In the genomic region with DNA sequence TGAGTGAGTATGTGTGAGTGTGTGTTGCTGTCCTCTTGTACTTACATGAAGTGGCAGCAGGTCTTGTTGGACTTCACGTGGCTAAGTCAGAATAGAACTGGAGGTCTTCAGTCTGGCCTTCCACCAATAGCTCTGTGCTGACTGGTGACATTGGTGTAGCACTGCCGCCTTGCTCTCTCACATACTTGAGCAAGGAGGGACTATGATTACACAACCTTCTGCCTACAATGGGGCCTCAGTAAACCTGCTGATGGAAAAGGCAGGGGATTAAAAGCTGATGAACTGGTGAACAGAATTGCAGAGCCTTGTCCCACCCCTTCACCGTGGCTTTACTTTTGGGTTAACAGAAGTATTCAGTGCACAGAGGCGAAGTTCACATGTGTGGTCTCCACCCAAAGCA, we compare ENCODE assay signal across 36 mouse cellular contexts. TPM values are rescaled to one million over a fixed set of nuclear protein-coding genes. Genes with fewer than 3 reads are reported as not detected.
DNase-seq lines count a peak whose midpoint lies in the region; ATAC-seq and TF ChIP-seq lines count a peak whose summit lies in the region.
"Had no signal": no experiment of that assay in that cellular context is flagged by ENCODE, and none has a peak within 500 bp of the region (broad histone marks: within the 10 kb centered on the region; RNA-seq: fewer than 3 reads in every experiment).

No protein-coding gene starts in this region.

- no peak overlapping the region for H3K27ac ChIP-seq in lung, postnatal 0 days (ENCODE audit: low read length)
- peak overlapping the region; percentile 40; the same call in 1 of the 2 replicates for H3K27ac ChIP-seq in intestine, embryonic 15.5 days
- peak overlapping the region; percentile 33; the same call in 1 of the 2 replicates for H3K27ac ChIP-seq in liver, embryonic 16.5 days (ENCODE audit: low read length)
- peak overlapping the region; percentile 88 for H3K27ac ChIP-seq in stomach, embryonic 16.5 days (ENCODE audit: low read length)
- H3K27ac ChIP-seq: embryonic facial prominence, embryonic 13.5 days; heart, embryonic 10.5 days; heart, embryonic 15.5 days; hindbrain, embryonic 12.5 days; hindbrain, postnatal 0 days; layer of hippocampus, adult 2 months; lung, embryonic 15.5 days; macrophage had no signal

- no peaks in the 10 kb centered on the region for H3K4me1 ChIP-seq in lung, postnatal 0 days (ENCODE audit: insufficient read depth, low read depth, low read length)
- no peaks in the 10 kb centered on the region for H3K4me1 ChIP-seq in lung, adult 2 months (ENCODE audit: control insufficient read depth, insufficient read depth, low read length)
- H3K4me1 ChIP-seq in intestine, embryonic 15.5 days (replicated peaks), result no peaks in the 10 kb centered on the region
- H3K4me1 ChIP-seq in liver, embryonic 16.5 days (ENCODE audit: control insufficient read depth, low read depth, low read length), result no peaks in the 10 kb centered on the region
- no peaks in the 10 kb centered on the region for H3K4me1 ChIP-seq in stomach, embryonic 16.5 days (ENCODE audit: control insufficient read depth, insufficient read depth, low read length)
- H3K4me1 ChIP-seq: embryonic facial prominence, embryonic 13.5 days; heart, embryonic 10.5 days; heart, embryonic 15.5 days; hindbrain, embryonic 12.5 days; lung, embryonic 15.5 days had no signal

- TF ChIP-seq POLR2A in lung, adult 2 months (IDR thresholded peaks at IDR 0.05; ENCODE audit: borderline replicate concordance, extremely low read depth, low read depth, low read length), result no peak

- peak; percentile 42 for DNase-seq in lung, postnatal 0 days (ENCODE audit: low spot score)
- DNase-seq in lung, adult 2 months, result no peak
- no peak for DNase-seq in frontal cortex, postnatal 36 days (ENCODE audit: low spot score in 2 of 2)
- DNase-seq in heart, postnatal 4 days, result no peak
- DNase-seq in kidney, adult 18-20 months, result no peak
- DNase-seq: adrenal gland, postnatal 36 days; B cell, adult 2 months; cerebellum, adult 18-20 months; cerebellum, postnatal 10 days; forebrain, postnatal 0 days; gastrocnemius, postnatal 10 days; kidney, adult 11 months; kidney, postnatal 36 days; left cerebral cortex, postnatal 4 days; midbrain, embryonic 14.5 days; retina, postnatal 1 day; right cerebral cortex, postnatal 14 days; thymus, postnatal 14 days had no signal

- no peak for TF ChIP-seq EP300 in lung, postnatal 0 days (IDR thresholded peaks at IDR 0.05)

- no peak overlapping the region for H3K4me3 ChIP-seq in lung, postnatal 0 days (ENCODE audit: low read depth, low read length)
- no peak overlapping the region for H3K4me3 ChIP-seq in lung, adult 2 months (replicated peaks; ENCODE audit: extremely low read depth, low read depth, low read length)
- no peak overlapping the region for H3K4me3 ChIP-seq in intestine, embryonic 15.5 days (replicated peaks)
- H3K4me3 ChIP-seq in liver, embryonic 16.5 days (ENCODE audit: low read depth, low read length), result no peak overlapping the region
- peak overlapping the region; percentile 13 for H3K4me3 ChIP-seq in stomach, embryonic 16.5 days (replicated peaks; ENCODE audit: low read length)
- H3K4me3 ChIP-seq: embryonic facial prominence, embryonic 13.5 days; heart, embryonic 10.5 days; heart, embryonic 15.5 days; hindbrain, embryonic 12.5 days; layer of hippocampus, adult 2 months; lung, embryonic 15.5 days had no signal

- H3K9ac ChIP-seq in lung, postnatal 0 days (replicated peaks; ENCODE audit: low read depth), result no peak overlapping the region
- no peak overlapping the region for H3K9ac ChIP-seq in intestine, embryonic 15.5 days
- no peak overlapping the region for H3K9ac ChIP-seq in liver, embryonic 16.5 days (ENCODE audit: low read depth, low read length)
- H3K9ac ChIP-seq in stomach, embryonic 16.5 days (ENCODE audit: low read length), result no peak overlapping the region
- H3K9ac ChIP-seq: embryonic facial prominence, embryonic 13.5 days; forebrain, postnatal 0 days; heart, embryonic 15.5 days; hindbrain, embryonic 12.5 days; lung, embryonic 15.5 days had no signal

- no peaks in the 10 kb centered on the region for H3K36me3 ChIP-seq in lung, postnatal 0 days (ENCODE audit: insufficient read depth, low read length)
- H3K36me3 ChIP-seq in intestine, embryonic 15.5 days, result no peaks in the 10 kb centered on the region
- H3K36me3 ChIP-seq in liver, embryonic 16.5 days (ENCODE audit: control insufficient read depth, insufficient read depth), result no peaks in the 10 kb centered on the region
- no peaks in the 10 kb centered on the region for H3K36me3 ChIP-seq in stomach, embryonic 16.5 days (ENCODE audit: control insufficient read depth, insufficient read depth, low read length)
- H3K36me3 ChIP-seq: embryonic facial prominence, embryonic 13.5 days; heart, embryonic 10.5 days; heart, embryonic 15.5 days; hindbrain, embryonic 12.5 days; lung, embryonic 15.5 days had no signal

- 62% methylated on average over 4 of the region's 4 CpGs for WGBS in lung, postnatal 0 days
- WGBS in lung, adult 2 months, result 67% methylated on average over 4 of the region's 4 CpGs
- WGBS in intestine, embryonic 15.5 days, result 78% methylated on average over 4 of the region's 4 CpGs
- WGBS in liver, embryonic 16.5 days (ENCODE audit: insufficient replicate concordance), result 54% methylated on average over 4 of the region's 4 CpGs
- WGBS in stomach, embryonic 16.5 days, result 65% methylated on average over 4 of the region's 4 CpGs

- H3K4me2 ChIP-seq in lung, postnatal 0 days (replicated peaks; ENCODE audit: low read depth, low read length), result no peak overlapping the region
- no peak overlapping the region for H3K4me2 ChIP-seq in intestine, embryonic 15.5 days (replicated peaks)
- H3K4me2 ChIP-seq in liver, embryonic 16.5 days (ENCODE audit: low read depth, low read length), result no peak overlapping the region
- H3K4me2 ChIP-seq in stomach, embryonic 16.5 days (ENCODE audit: low read depth, low read length), result 0 out of 2 replicates have a peak overlapping the region, but pooled peaks have one; percentile 5
- H3K4me2 ChIP-seq: embryonic facial prominence, embryonic 13.5 days; heart, embryonic 15.5 days; hindbrain, embryonic 12.5 days; lung, embryonic 15.5 days had no signal

- no peak for TF ChIP-seq CTCF in lung, postnatal 0 days (IDR thresholded peaks at IDR 0.05)
- TF ChIP-seq CTCF in lung, adult 2 months (IDR thresholded peaks at IDR 0.05; ENCODE audit: insufficient read depth, low read length), result no peak

- no peaks in the 10 kb centered on the region for H3K9me3 ChIP-seq in lung, postnatal 0 days (ENCODE audit: low read length)
- no peaks in the 10 kb centered on the region for H3K9me3 ChIP-seq in intestine, embryonic 15.5 days
- H3K9me3 ChIP-seq in liver, embryonic 16.5 days (replicated peaks; ENCODE audit: control insufficient read depth, low read length), result no peaks in the 10 kb centered on the region
- no peaks in the 10 kb centered on the region for H3K9me3 ChIP-seq in stomach, embryonic 16.5 days (replicated peaks; ENCODE audit: control insufficient read depth, low read length)
- H3K9me3 ChIP-seq: heart, embryonic 10.5 days; heart, embryonic 15.5 days; hindbrain, embryonic 12.5 days; lung, embryonic 15.5 days had no signal

- ATAC-seq in lung, postnatal 0 days, result peak; percentile 64; the same call in 1 of the 2 replicates
- peak; percentile 86 for ATAC-seq in intestine, embryonic 15.5 days
- peak; percentile 71 for ATAC-seq in liver, embryonic 16.5 days (ENCODE audit: low read depth)
- ATAC-seq in stomach, embryonic 16.5 days (ENCODE audit: insufficient read depth, low FRiP score), result peak; percentile 89
- ATAC-seq: forebrain, postnatal 0 days; hindbrain, postnatal 0 days had no signal

- no peaks in the 10 kb centered on the region for H3K27me3 ChIP-seq in lung, postnatal 0 days (replicated peaks; ENCODE audit: insufficient read depth, low read length)
- H3K27me3 ChIP-seq in intestine, embryonic 15.5 days (replicated peaks), result no peaks in the 10 kb centered on the region
- H3K27me3 ChIP-seq in liver, embryonic 16.5 days (ENCODE audit: control insufficient read depth, insufficient read depth, low read depth, low read length), result no peaks in the 10 kb centered on the region
- H3K27me3 ChIP-seq in stomach, embryonic 16.5 days (ENCODE audit: control insufficient read depth, insufficient read depth, low read length), result no peaks in the 10 kb centered on the region
- H3K27me3 ChIP-seq: embryonic facial prominence, embryonic 13.5 days; heart, embryonic 15.5 days; hindbrain, embryonic 12.5 days; lung, embryonic 15.5 days had no signal

RNA-seq across cellular contexts. Expression of a gene that starts 9.6 kb away (rescaled TPM):
- 0.16 and 0.24 TPM in 2 replicates for polyA plus RNA-seq in lung, postnatal 0 days (2015; fragmentation: Nextera tagmentation; extraction: Ambion mirVana)
- polyA plus RNA-seq in lung, adult 2 months (2012; rRNA removed), result 0.79 and 5.2 TPM in 2 replicates
- polyA plus RNA-seq in intestine, embryonic 15.5 days (2015; fragmentation: Nextera tagmentation; extraction: Ambion mirVana), result 38.1 and 38.3 TPM in 2 replicates
- 90.2 and 94.8 TPM in 2 replicates for polyA plus RNA-seq in liver, embryonic 16.5 days (2015; fragmentation: Nextera tagmentation; extraction: Ambion mirVana)
- 34.3 and 42.8 TPM in 2 replicates for polyA plus RNA-seq in stomach, embryonic 16.5 days (2015; fragmentation: Nextera tagmentation; extraction: Ambion mirVana)
- not detected for total RNA-seq in heart, postnatal 4 days (2021)
- total RNA-seq: adrenal gland, adult 18-20 months; common myeloid progenitor, adult 5-6 weeks; forebrain, postnatal 0 days; heart, postnatal 25 days; hindbrain, postnatal 0 days; layer of hippocampus, postnatal 14 days; left cerebral cortex, adult 8-10 months; left cerebral cortex, postnatal 4 days had no signal
- polyA plus RNA-seq: brain, embryonic 14.5 days; forebrain, embryonic 11.5 days; forebrain, postnatal 0 days; heart, embryonic 15.5 days; hindbrain, embryonic 12.5 days; macrophage; midbrain, embryonic 14.5 days had no signal

RNA-seq across cellular contexts. Expression of a gene that starts 18.6 kb away (rescaled TPM):
- polyA plus RNA-seq in lung, postnatal 0 days (2015; fragmentation: Nextera tagmentation; extraction: Ambion mirVana), result 3.1 and 3.4 TPM in 2 replicates
- polyA plus RNA-seq in lung, adult 2 months (2012; rRNA removed), result 3.8 and 12.5 TPM in 2 replicates
- 6.0 and 6.6 TPM in 2 replicates for polyA plus RNA-seq in intestine, embryonic 15.5 days (2015; fragmentation: Nextera tagmentation; extraction: Ambion mirVana)
- 3.5 and 3.6 TPM in 2 replicates for polyA plus RNA-seq in liver, embryonic 16.5 days (2015; fragmentation: Nextera tagmentation; extraction: Ambion mirVana)
- polyA plus RNA-seq in stomach, embryonic 16.5 days (2015; fragmentation: Nextera tagmentation; extraction: Ambion mirVana), result 14.0 and 18.1 TPM in 2 replicates
- total RNA-seq in heart, postnatal 4 days (2021), result 1 to 10 TPM in 1 of 2 experiments, under 1 TPM in 1; 0.67 to 1.0 TPM
- polyA plus RNA-seq: forebrain, embryonic 11.5 days had no signal
